Mouse (Mus musculus) G1E (cell line): ENCODE data around the gene Epop. TPM values are rescaled to one million over a fixed set of nuclear protein-coding genes. Genes with fewer than 3 reads are reported as not detected.

Experiments used
- ATAC-seq: 2 replicates; pipeline ENCODE4 v1.8.0; 2016; ENCODE audit warnings: mild to moderate bottlenecking; ENCODE audit not compliant: insufficient number of reproducible peaks, poor library complexity, low FRiP score, severe bottlenecking; ENCODE audit errors: extremely low read depth
- DNase-seq: peaks from one replicate; pipeline ENCODE4 v3.0.0; 2012; ENCODE audit warnings: low spot score
- H3K27me3 ChIP-seq: 2 replicates; pipeline ENCODE4 v1.6.1; 2012; ENCODE audit warnings: mild to moderate bottlenecking, low read length, inconsistent platforms; ENCODE audit not compliant: insufficient read depth
- H3K36me3 ChIP-seq: replicated peaks from 2 replicates; pipeline ENCODE3; 2012; ENCODE audit warnings: mild to moderate bottlenecking, inconsistent platforms
- H3K4me1 ChIP-seq: 2 replicates; pipeline ENCODE4 v1.6.1; 2012; ENCODE audit warnings: low read depth, low read length, inconsistent platforms, mixed read lengths; ENCODE audit not compliant: insufficient read depth
- H3K4me3 ChIP-seq: 2 replicates; pipeline ENCODE4 v1.5.1; 2012; ENCODE audit warnings: low read depth, mild to moderate bottlenecking, inconsistent platforms, low read length, moderate library complexity, mixed read lengths
- H3K9me3 ChIP-seq: replicated peaks from 2 replicates; pipeline ENCODE4 v1.6.1; 2012; ENCODE audit warnings: inconsistent platforms
- CTCF ChIP-seq: IDR thresholded peaks from 2 replicates; pipeline ENCODE4 v1.5.1; 2012; ENCODE audit warnings: low read depth, low read length, inconsistent platforms, mixed read lengths
- GATA1 ChIP-seq: IDR thresholded peaks from 2 replicates; pipeline ENCODE4 v1.6.1; 2012; ENCODE audit warnings: borderline replicate concordance, low read length, inconsistent platforms, mixed read lengths
- GATA2 ChIP-seq: IDR thresholded peaks from 2 replicates; pipeline ENCODE4 v1.6.1; 2012; ENCODE audit warnings: low read depth, low read length, inconsistent platforms, borderline replicate concordance
- POLR2AphosphoS5 ChIP-seq: IDR thresholded peaks from 2 replicates; pipeline ENCODE4 v1.6.1; 2012; ENCODE audit warnings: low read depth, low read length, inconsistent platforms; ENCODE audit not compliant: insufficient replicate concordance
- TAL1 ChIP-seq: conservative IDR thresholded peaks from 2 replicates; pipeline ENCODE4 v1.6.1; 2012; ENCODE audit warnings: low read depth, low read length, inconsistent platforms, mixed read lengths
- polyA plus RNA-seq: library from polyadenylated mRNA; stranded (reverse); fragments of >175 nt; gene quantifications from 2 replicates; pipeline ENCODE4 v1.2.3, GENCODE M21; 2012
- total RNA-seq, 2 experiments: library from RNA; stranded (forward) in 1 of 2; stranded (reverse) in 1 of 2; fragments of 200-1000 nt in 1 of 2; fragments of >200 nt in 1 of 2; fragmentation: Nextera tagmentation in 1 of 2; gene quantifications; 2 replicates each; pipeline ENCODE4 v1.2.3; 2014 to 2017

Epop gene
- total and polyA plus RNA-seq, 3 experiments = 2.6 to 60.9 (median 2.7) TPM

- Histone ChIP-seq H3K4me3 (no peak overlapping the region), H3K36me3 (peaks cover 92% of the 10 kb centered on the region), H3K9me3 (no peaks in the 10 kb centered on the region), H3K27me3 (peaks cover 19% of the 10 kb centered on the region; the same call in 1 of the 2 replicates), H3K4me1 (peaks cover 10% of the 10 kb centered on the region)
- no peak for TF ChIP-seq CTCF
- TF ChIP-seq GATA2 = no peak
- TF ChIP-seq TAL1 = no peak
- no peak for ATAC-seq
- no peak for DNase-seq
Measured at GRCm38 (mm10) chr11:97671177-97671527, 41.6 kb upstream of the Epop start.

GRCm38 (mm10) chr11:97670234-97671176, 41.0 kb upstream of the Epop start:
- Histone ChIP-seq H3K4me1 (peaks cover 12% of the 10 kb centered on the region), H3K4me3 (no peak overlapping the region), H3K9me3 (0 out of 2 replicates have a peak, but pooled peaks cover 1% of the 10 kb centered on the region), H3K36me3 (peaks cover 93% of the 10 kb centered on the region), H3K27me3 (peaks cover 22% of the 10 kb centered on the region; the same call in 1 of the 2 replicates)
- DNase-seq (no peak), ATAC-seq (no peak)
- TF ChIP-seq TAL1 (no peak), GATA2 (no peak), GATA1 (no peak), CTCF (no peak), POLR2AphosphoS5 (no peak)

GRCm38 (mm10) chr11:97669829-97670228, 40.3 kb upstream of the Epop start:
- Histone ChIP-seq H3K4me1 (peaks cover 15% of the 10 kb centered on the region), H3K27me3 (peaks cover 28% of the 10 kb centered on the region; the same call in 1 of the 2 replicates), H3K9me3 (0 out of 2 replicates have a peak, but pooled peaks cover 2% of the 10 kb centered on the region), H3K36me3 (peaks cover 94% of the 10 kb centered on the region), H3K4me3 (no peak overlapping the region)
- TF ChIP-seq GATA2 (no peak), CTCF (no peak), GATA1 (no peak), POLR2AphosphoS5 (no peak), TAL1 (no peak)
- ATAC-seq (no peak), DNase-seq (no peak)

GRCm38 (mm10) chr11:97669268-97669667, 39.8 kb upstream of the Epop start:
- ATAC-seq = no peak
- Histone ChIP-seq H3K4me3 (no peak overlapping the region), H3K9me3 (0 out of 2 replicates have a peak, but pooled peaks cover 2% of the 10 kb centered on the region), H3K4me1 (peaks cover 20% of the 10 kb centered on the region), H3K36me3 (peaks cover 90% of the 10 kb centered on the region), H3K27me3 (peaks cover 31% of the 10 kb centered on the region)
- TF ChIP-seq GATA1 = no peak
- TF ChIP-seq POLR2AphosphoS5 = no peak
- TF ChIP-seq TAL1 = no peak
- no peak for TF ChIP-seq CTCF
- TF ChIP-seq GATA2 = no peak
- no peak for DNase-seq

- H3K4me3 ChIP-seq = no peak overlapping the region
- H3K9me3 ChIP-seq = 0 out of 2 replicates have a peak, but pooled peaks cover 2% of the 10 kb centered on the region
- peaks cover 41% of the 10 kb centered on the region for H3K27me3 ChIP-seq
- H3K36me3 ChIP-seq = peaks cover 79% of the 10 kb centered on the region
- TF ChIP-seq TAL1 (no peak), GATA2 (no peak), GATA1 (no peak), POLR2AphosphoS5 (no peak), CTCF (no peak)
- no peak for ATAC-seq
- peaks cover 24% of the 10 kb centered on the region for H3K4me1 ChIP-seq
- DNase-seq = no peak
Measured at GRCm38 (mm10) chr11:97668160-97668559, 38.7 kb upstream of the Epop start.

GRCm38 (mm10) chr11:97666794-97667193, 37.3 kb upstream of the Epop start:
- Histone ChIP-seq H3K9me3 (0 out of 2 replicates have a peak, but pooled peaks cover 2% of the 10 kb centered on the region), H3K4me3 (no peak overlapping the region), H3K36me3 (peaks cover 65% of the 10 kb centered on the region), H3K4me1 (peaks cover 36% of the 10 kb centered on the region), H3K27me3 (peaks cover 47% of the 10 kb centered on the region)
- DNase-seq = no peak
- TF ChIP-seq GATA1 (no peak), GATA2 (no peak), POLR2AphosphoS5 (no peak), TAL1 (no peak), CTCF (no peak)
- ATAC-seq = no peak
